Mouse (Mus musculus): ENCODE results near the gene I830077J02Rik.

- no peak for TF ChIP-seq CTCF (IDR thresholded peaks at IDR 0.05; ENCODE audit: borderline replicate concordance, insufficient read depth, low read depth, low read length)
- TF ChIP-seq POLR2A (IDR thresholded peaks at IDR 0.05; ENCODE audit: borderline replicate concordance, insufficient read depth, low read length) = no peak
Measured at GRCm38 (mm10) chr3:105890220-105890619, 42.2 kb downstream of the I830077J02Rik start.

Data from cerebellum, adult 2 months (tissue).